Mouse (Mus musculus) liver, embryonic 13.5 days (tissue): ENCODE measurements around the gene Dtl. TPM values are rescaled to one million over a fixed set of nuclear protein-coding genes. Genes with fewer than 3 reads are reported as not detected.

ENCODE experiments used
- ATAC-seq: fragments of 200-750 bp; cut with Nextera tagmentation; 2 replicates; pipeline ENCODE4 v1.8.0; 2017; ENCODE audit warnings: low read depth, mild to moderate bottlenecking, moderate number of reproducible peaks, moderate library complexity
- DNase-seq: peaks from one replicate; pipeline ENCODE4 v3.0.0; 2022
- H3K27ac ChIP-seq: fragments of 300-500 bp; sonication (generic); 2 replicates; pipeline ENCODE4 v1.5.1; 2015; ENCODE audit warnings: moderate library complexity, mild to moderate bottlenecking, inconsistent platforms
- H3K27me3 ChIP-seq: fragments of 300-500 bp; sonication (generic); 2 replicates; pipeline ENCODE4 v1.6.1; 2015; ENCODE audit warnings: mild to moderate bottlenecking, inconsistent platforms
- H3K36me3 ChIP-seq: fragments of 300-500 bp; sonication (generic); 2 replicates; pipeline ENCODE4 v1.6.1; 2015; ENCODE audit warnings: mild to moderate bottlenecking, inconsistent platforms
- H3K4me1 ChIP-seq: fragments of 300-500 bp; sonication (generic); replicated peaks from 2 replicates; pipeline ENCODE4 v1.6.1; 2015; ENCODE audit warnings: inconsistent platforms
- H3K4me2 ChIP-seq: fragments of 300-500 bp; sonication (generic); 2 replicates; pipeline ENCODE4 v1.6.1; 2015; ENCODE audit warnings: inconsistent platforms, mild to moderate bottlenecking, moderate library complexity
- H3K4me3 ChIP-seq: fragments of 300-500 bp; sonication (generic); replicated peaks from 2 replicates; pipeline ENCODE4 v1.5.1; 2015; ENCODE audit warnings: mild to moderate bottlenecking, inconsistent platforms
- H3K9ac ChIP-seq: fragments of 300-500 bp; sonication (generic); 2 replicates; pipeline ENCODE4 v1.6.1; 2015; ENCODE audit warnings: mild to moderate bottlenecking, inconsistent platforms
- H3K9me3 ChIP-seq: fragments of 300-500 bp; sonication (generic); replicated peaks from 2 replicates; pipeline ENCODE4 v1.6.1; 2016; ENCODE audit warnings: inconsistent platforms
- WGBS: fragments of 180-500 bp; shearing (Covaris S2); methylation state at CpG from one replicate; pipeline ENCODE4 v1.1.7; 2015; ENCODE audit not compliant: insufficient replicate concordance; 5-methylcytosine and 5-hydroxymethylcytosine counted together
- polyA plus RNA-seq: library from polyadenylated mRNA; unstranded; fragments of >200 nt; fragmentation: Nextera tagmentation; extraction: Ambion mirVana; gene quantifications from 2 replicates; pipeline ENCODE4 v1.2.1, GENCODE M21; 2015

Dtl gene
- polyA plus RNA-seq, 1 experiment from 2014 or later = 36.6 TPM

- 95% methylated on average over 1 of the region's 1 CpGs for WGBS
- DNase-seq (no peak), ATAC-seq (no peak)
- H3K4me2 ChIP-seq = no peak overlapping the region
- no peaks in the 10 kb centered on the region for H3K4me1 ChIP-seq
- no peak overlapping the region for H3K27ac ChIP-seq
- peaks cover 95% of the 10 kb centered on the region for H3K36me3 ChIP-seq
- H3K4me3 ChIP-seq = no peak overlapping the region
- H3K27me3 ChIP-seq = no peaks in the 10 kb centered on the region
- no peak overlapping the region for H3K9ac ChIP-seq
- no peaks in the 10 kb centered on the region for H3K9me3 ChIP-seq
Measured at GRCm38 (mm10) chr1:191609578-191609977, 34.2 kb upstream of the Dtl start.

- Histone ChIP-seq H3K27me3 (no peaks in the 10 kb centered on the region), H3K4me3 (no peak overlapping the region), H3K36me3 (peaks cover 94% of the 10 kb centered on the region), H3K27ac (no peak overlapping the region), H3K9me3 (no peaks in the 10 kb centered on the region), H3K4me2 (no peak overlapping the region), H3K9ac (no peak overlapping the region), H3K4me1 (no peaks in the 10 kb centered on the region)
- ATAC-seq (peak; percentile 31; the same call in 1 of the 2 replicates), DNase-seq (no peak)
- WGBS = 70% methylated on average over 6 of the region's 6 CpGs
Measured at GRCm38 (mm10) chr1:191609051-191609450, 33.7 kb upstream of the Dtl start.

GRCm38 (mm10) chr1:191604690-191605089, 29.3 kb upstream of the Dtl start:
- no peaks in the 10 kb centered on the region for H3K4me1 ChIP-seq
- H3K36me3 ChIP-seq = peaks cover 84% of the 10 kb centered on the region
- no peak for ATAC-seq
- no peaks in the 10 kb centered on the region for H3K27me3 ChIP-seq
- WGBS = 82% methylated on average over 3 of the region's 3 CpGs
- no peak overlapping the region for H3K27ac ChIP-seq
- H3K9me3 ChIP-seq = no peaks in the 10 kb centered on the region
- DNase-seq = no peak
- H3K4me2 ChIP-seq = no peak overlapping the region
- H3K4me3 ChIP-seq = no peak overlapping the region
- no peak overlapping the region for H3K9ac ChIP-seq

- no peak overlapping the region for H3K27ac ChIP-seq
- H3K27me3 ChIP-seq = no peaks in the 10 kb centered on the region
- WGBS = 57% methylated on average over 5 of the region's 5 CpGs
- H3K9me3 ChIP-seq = no peaks in the 10 kb centered on the region
- ATAC-seq (no peak), DNase-seq (no peak)
- H3K4me3 ChIP-seq = no peak overlapping the region
- no peak overlapping the region for H3K4me2 ChIP-seq
- H3K4me1 ChIP-seq = no peaks in the 10 kb centered on the region
- H3K36me3 ChIP-seq = peaks cover 83% of the 10 kb centered on the region
- no peak overlapping the region for H3K9ac ChIP-seq
Measured at GRCm38 (mm10) chr1:191599210-191599609, 23.9 kb upstream of the Dtl start.

- Histone ChIP-seq H3K9me3 (no peaks in the 10 kb centered on the region), H3K36me3 (peaks cover 85% of the 10 kb centered on the region), H3K4me3 (no peak overlapping the region), H3K9ac (no peak overlapping the region), H3K4me1 (no peaks in the 10 kb centered on the region; the same call in 1 of the 2 replicates), H3K27ac (no peak overlapping the region), H3K4me2 (no peak overlapping the region), H3K27me3 (no peaks in the 10 kb centered on the region)
- 88% methylated on average over 8 of the region's 8 CpGs for WGBS
- ATAC-seq = no peak
- no peak for DNase-seq
Measured at GRCm38 (mm10) chr1:191596076-191596475, 20.7 kb upstream of the Dtl start.

GRCm38 (mm10) chr1:191592016-191592720, 16.8 kb upstream of the Dtl start:
- Histone ChIP-seq H3K9ac (no peak overlapping the region), H3K36me3 (peaks cover 85% of the 10 kb centered on the region), H3K9me3 (no peaks in the 10 kb centered on the region), H3K4me2 (no peak overlapping the region), H3K4me3 (no peak overlapping the region), H3K27me3 (no peaks in the 10 kb centered on the region), H3K27ac (no peak overlapping the region), H3K4me1 (no peaks in the 10 kb centered on the region; the same call in 1 of the 2 replicates)
- ATAC-seq (no peak), DNase-seq (no peak)
- WGBS = 83% methylated on average over 12 of the region's 12 CpGs

- ATAC-seq (no peak), DNase-seq (no peak)
- Histone ChIP-seq H3K9me3 (no peaks in the 10 kb centered on the region), H3K4me3 (no peak overlapping the region), H3K27me3 (no peaks in the 10 kb centered on the region), H3K4me2 (no peak overlapping the region), H3K9ac (no peak overlapping the region), H3K36me3 (peaks cover 83% of the 10 kb centered on the region), H3K27ac (no peak overlapping the region), H3K4me1 (no peaks in the 10 kb centered on the region; the same call in 1 of the 2 replicates)
- WGBS = 79% methylated on average over 2 of the region's 2 CpGs
Measured at GRCm38 (mm10) chr1:191588749-191589148, 13.4 kb upstream of the Dtl start.

- Histone ChIP-seq H3K4me3 (no peak overlapping the region), H3K4me2 (no peak overlapping the region), H3K36me3 (peaks cover 84% of the 10 kb centered on the region), H3K9ac (no peak overlapping the region), H3K4me1 (no peaks in the 10 kb centered on the region; the same call in 1 of the 2 replicates), H3K27ac (no peak overlapping the region), H3K9me3 (no peaks in the 10 kb centered on the region), H3K27me3 (no peaks in the 10 kb centered on the region)
- DNase-seq = no peak
- WGBS = 83% methylated on average over 3 of the region's 3 CpGs
- ATAC-seq = no peak
Measured at GRCm38 (mm10) chr1:191587062-191587461, 11.7 kb upstream of the Dtl start.

GRCm38 (mm10) chr1:191585704-191586103, 10.4 kb upstream of the Dtl start:
- Histone ChIP-seq H3K9ac (no peak overlapping the region), H3K27ac (no peak overlapping the region), H3K4me3 (no peak overlapping the region), H3K27me3 (no peaks in the 10 kb centered on the region), H3K4me2 (no peak overlapping the region), H3K9me3 (no peaks in the 10 kb centered on the region), H3K36me3 (peaks cover 76% of the 10 kb centered on the region), H3K4me1 (no peaks in the 10 kb centered on the region)
- 81% methylated on average over 2 of the region's 2 CpGs for whole genome bisulfite sequencing
- no peak for ATAC-seq
- DNase-seq = no peak

- H3K27me3 ChIP-seq = no peaks in the 10 kb centered on the region
- no peaks in the 10 kb centered on the region for H3K9me3 ChIP-seq
- H3K4me1 ChIP-seq = no peaks in the 10 kb centered on the region
- H3K36me3 ChIP-seq = peaks cover 77% of the 10 kb centered on the region
- H3K27ac ChIP-seq = no peak overlapping the region
- no peak overlapping the region for H3K4me2 ChIP-seq
- H3K4me3 ChIP-seq = no peak overlapping the region
- no peak overlapping the region for H3K9ac ChIP-seq
- ATAC-seq = no peak
- 82% methylated on average over 4 of the region's 4 CpGs for WGBS
- DNase-seq = no peak
Measured at GRCm38 (mm10) chr1:191584483-191584882, 9.1 kb upstream of the Dtl start.

- Histone ChIP-seq H3K9me3 (no peaks in the 10 kb centered on the region), H3K4me1 (no peaks in the 10 kb centered on the region), H3K27ac (no peak overlapping the region), H3K36me3 (peaks cover 78% of the 10 kb centered on the region), H3K27me3 (no peaks in the 10 kb centered on the region), H3K9ac (no peak overlapping the region), H3K4me2 (no peak overlapping the region), H3K4me3 (no peak overlapping the region)
- ATAC-seq (no peak), DNase-seq (no peak)
- WGBS = 80% methylated on average over 4 of the region's 4 CpGs
Measured at GRCm38 (mm10) chr1:191583836-191584235, 8.5 kb upstream of the Dtl start.

GRCm38 (mm10) chr1:191581641-191582040, 6.3 kb upstream of the Dtl start:
- no peak for DNase-seq
- no peak overlapping the region for H3K9ac ChIP-seq
- H3K27ac ChIP-seq = no peak overlapping the region
- WGBS = 81% methylated on average over 4 of the region's 4 CpGs
- H3K36me3 ChIP-seq = peaks cover 66% of the 10 kb centered on the region
- H3K27me3 ChIP-seq = no peaks in the 10 kb centered on the region
- H3K9me3 ChIP-seq = no peaks in the 10 kb centered on the region
- no peak for ATAC-seq
- H3K4me1 ChIP-seq = peaks cover 16% of the 10 kb centered on the region
- no peak overlapping the region for H3K4me2 ChIP-seq
- no peak overlapping the region for H3K4me3 ChIP-seq
